Mouse (Mus musculus): ENCODE measurements around the gene Lhx6. TPM values are rescaled to one million over a fixed set of nuclear protein-coding genes. Genes with fewer than 3 reads are reported as not detected.

Lhx6 gene
- total RNA-seq, 2 experiments from 2014 or later, result not detected

DNA sequence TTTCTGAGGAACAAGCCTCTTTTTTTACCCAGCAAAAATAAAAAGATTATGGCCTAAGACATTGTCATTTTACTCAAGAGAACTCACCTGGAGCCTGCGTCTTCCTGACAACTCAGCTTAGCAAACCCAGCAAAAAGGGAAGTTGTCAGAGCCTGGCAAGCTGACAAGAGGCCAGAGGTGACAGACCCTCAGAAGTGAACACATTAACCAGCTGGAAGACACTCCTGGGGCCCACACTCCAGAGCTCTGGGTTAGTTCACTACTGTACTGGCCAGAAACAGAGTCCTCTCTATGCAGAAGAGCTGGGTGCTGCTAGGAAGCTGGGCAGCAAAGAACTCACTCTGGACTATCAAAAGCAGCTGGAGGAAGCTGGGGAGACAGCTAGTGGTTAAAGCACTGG lies 64.3 kb downstream of the Lhx6 start:
- ATAC-seq (replicated peaks; ENCODE audit: poor library complexity, severe bottlenecking), result peak; percentile 74

DNA sequence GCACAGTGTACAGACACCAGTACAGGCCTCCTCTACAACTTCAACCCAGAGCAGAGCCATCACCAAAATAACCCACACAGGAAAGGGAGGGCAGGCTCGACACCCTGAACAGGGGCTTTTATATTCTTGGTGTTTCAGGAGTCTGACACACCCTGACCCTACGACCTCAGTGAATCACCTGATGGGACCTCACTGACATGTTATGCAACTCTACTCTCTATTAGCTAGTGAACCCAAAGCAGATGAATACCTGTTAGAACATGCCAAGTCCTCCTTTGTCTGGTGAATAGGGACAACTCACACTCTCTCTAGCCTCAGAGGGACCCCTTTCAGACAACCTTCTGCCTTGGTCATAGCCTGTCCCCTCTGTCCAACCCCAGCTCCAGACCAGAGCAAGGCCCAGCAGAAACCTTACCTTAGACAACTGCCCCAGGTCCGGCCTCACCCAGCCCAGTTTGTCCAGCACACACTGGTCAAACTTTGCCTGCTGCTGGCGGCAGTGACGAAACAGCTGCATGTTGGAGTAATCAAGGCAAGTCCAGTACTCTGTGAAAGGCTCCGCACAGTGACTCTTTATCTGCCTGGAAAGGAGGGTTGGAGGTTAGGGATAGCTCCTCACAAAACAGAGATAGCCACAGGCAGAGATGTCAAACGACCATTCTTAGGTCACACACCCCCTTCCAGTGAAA lies 65.8 kb downstream of the Lhx6 start:
- ATAC-seq (replicated peaks; ENCODE audit: poor library complexity, severe bottlenecking), result no peak

DNA sequence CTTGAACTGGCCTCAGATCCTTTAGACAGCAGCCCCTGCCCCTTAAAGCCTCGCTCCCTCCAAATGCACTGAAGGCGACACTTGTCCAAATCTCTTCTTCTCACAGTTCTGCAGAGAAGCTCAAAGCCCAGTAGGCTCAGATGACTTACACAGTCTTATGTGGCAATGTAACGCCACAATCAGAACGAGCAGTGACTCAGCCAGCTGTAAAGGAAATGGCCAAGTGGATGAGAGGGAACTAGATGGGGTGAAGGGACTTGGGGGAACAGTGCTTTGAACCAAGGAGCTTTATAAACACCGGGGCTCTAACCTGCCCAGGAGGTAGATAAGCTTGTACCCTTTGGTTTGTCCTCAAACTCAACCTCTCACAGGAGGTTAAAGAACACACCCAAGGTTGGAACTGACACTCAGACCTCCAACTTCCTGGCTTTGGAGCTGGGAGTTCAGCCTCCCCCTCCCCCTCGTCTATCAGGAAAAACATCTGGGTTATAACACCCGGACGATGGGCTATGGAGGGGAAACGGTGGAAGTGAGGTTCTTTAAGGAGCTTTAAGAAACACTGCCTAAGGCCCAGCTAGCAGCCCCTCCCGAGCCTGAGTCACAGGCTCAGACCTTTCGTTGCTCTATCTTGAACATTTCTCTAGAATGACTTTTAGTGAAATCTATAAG lies 69.7 kb downstream of the Lhx6 start:
- ATAC-seq (replicated peaks; ENCODE audit: poor library complexity, severe bottlenecking), result peak; percentile 90

DNA sequence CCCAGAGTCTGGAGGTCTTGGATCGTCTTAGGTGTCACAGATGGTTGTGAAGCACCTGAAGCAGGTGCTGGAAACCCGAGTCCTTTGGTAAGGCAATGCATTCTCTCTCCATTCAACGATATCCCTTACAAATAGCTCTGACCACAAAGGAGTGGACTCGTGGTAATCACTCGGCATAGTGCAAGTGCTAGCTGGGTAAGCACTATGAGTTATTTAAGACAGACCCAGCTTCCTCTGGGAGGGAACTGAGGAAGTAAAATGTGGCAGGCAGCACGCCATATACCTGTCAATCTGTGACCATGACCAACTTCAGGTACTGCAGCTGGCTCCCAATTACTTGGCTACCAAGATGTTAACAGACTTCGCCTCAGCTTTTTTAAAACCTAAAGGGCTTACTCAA lies 70.3 kb downstream of the Lhx6 start:
- ATAC-seq (replicated peaks; ENCODE audit: poor library complexity, severe bottlenecking), result peak; percentile 33

DNA sequence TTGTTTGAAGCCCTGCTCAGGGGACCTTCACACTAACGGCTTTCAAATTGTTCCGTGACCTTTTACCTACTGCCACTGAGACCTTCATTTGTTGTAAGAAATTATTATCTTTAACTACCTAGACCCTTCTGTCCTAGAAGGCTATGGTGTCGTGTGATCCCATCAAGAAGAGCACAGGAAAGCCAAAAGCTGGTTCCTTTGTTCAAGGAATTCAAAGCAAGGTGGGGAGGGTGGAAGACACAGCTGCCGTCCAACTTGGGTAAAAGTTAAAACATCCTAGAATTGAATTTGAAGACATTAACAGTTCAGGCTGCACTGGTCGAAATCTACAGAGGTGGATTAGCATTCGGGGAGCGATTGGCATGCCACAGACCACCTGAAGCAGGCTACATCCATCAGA lies 71.2 kb downstream of the Lhx6 start:
- ATAC-seq (replicated peaks; ENCODE audit: poor library complexity, severe bottlenecking), result no peak

DNA sequence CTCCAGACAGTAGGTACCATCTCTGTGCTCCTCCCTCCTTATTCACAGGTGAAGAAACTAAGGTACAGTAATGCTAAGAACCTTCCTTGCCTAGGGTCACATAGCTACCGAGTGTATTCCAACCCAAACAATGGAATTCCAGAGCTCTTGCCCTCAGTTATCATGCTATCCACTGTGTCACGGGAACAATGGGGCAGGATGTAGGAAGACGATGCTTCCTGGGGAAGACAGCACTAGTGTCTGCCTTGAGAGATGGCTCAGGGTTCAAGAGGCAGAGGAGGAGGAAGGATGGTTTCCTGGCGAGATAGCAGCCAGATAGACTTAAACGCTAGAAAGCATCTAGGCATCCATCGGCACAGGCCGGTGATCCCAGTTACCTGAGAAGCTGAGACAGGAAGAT lies 72.3 kb downstream of the Lhx6 start:
- no peak for ATAC-seq (replicated peaks; ENCODE audit: poor library complexity, severe bottlenecking)

Other genes starting within 250 kb of the Lhx6 start
- gene Ttll11, start 125.5 kb downstream of the Lhx6 start, total RNA-seq (2014; fragmentation: Nextera tagmentation), result 0.34 TPM in 1 of 2 replicates, not detected in the other
- gene Ttll11, start 125.5 kb downstream of the Lhx6 start, total RNA-seq (2017), result not detected in 2 replicates
- gene Ndufa8, start 56.0 kb downstream of the Lhx6 start, total RNA-seq (2014; fragmentation: Nextera tagmentation), result 105 and 132 TPM in 2 replicates
- 38.0 and 58.6 TPM in 2 replicates for gene Ndufa8, start 56.0 kb downstream of the Lhx6 start, total RNA-seq (2017)
- not detected in 2 replicates for gene Morn5, start 56.0 kb downstream of the Lhx6 start, total RNA-seq (2014; fragmentation: Nextera tagmentation)
- gene Morn5, start 56.0 kb downstream of the Lhx6 start, total RNA-seq (2017), result 1.5 TPM in 1 of 2 replicates, not detected in the other
- gene Mrrf, start 31.0 kb upstream of the Lhx6 start, total RNA-seq (2014; fragmentation: Nextera tagmentation), result 16.9 and 21.4 TPM in 2 replicates
- gene Mrrf, start 31.0 kb upstream of the Lhx6 start, total RNA-seq (2017), result 20.4 and 21.7 TPM in 2 replicates
- gene Rbm18, start 31.4 kb upstream of the Lhx6 start, total RNA-seq (2014; fragmentation: Nextera tagmentation), result 19.4 and 23.1 TPM in 2 replicates
- 18.6 and 20.1 TPM in 2 replicates for gene Rbm18, start 31.4 kb upstream of the Lhx6 start, total RNA-seq (2017)
- 20.8 and 21.8 TPM in 2 replicates for gene Ptgs1, start 125.0 kb upstream of the Lhx6 start, total RNA-seq (2014; fragmentation: Nextera tagmentation)
- gene Ptgs1, start 125.0 kb upstream of the Lhx6 start, total RNA-seq (2017), result 30.5 and 31.0 TPM in 2 replicates

Data from granulocyte monocyte progenitor cell, adult 5-6 weeks (primary cell).